Comparison of ENCODE assay signal across 8 mouse cellular contexts in the genomic region with DNA sequence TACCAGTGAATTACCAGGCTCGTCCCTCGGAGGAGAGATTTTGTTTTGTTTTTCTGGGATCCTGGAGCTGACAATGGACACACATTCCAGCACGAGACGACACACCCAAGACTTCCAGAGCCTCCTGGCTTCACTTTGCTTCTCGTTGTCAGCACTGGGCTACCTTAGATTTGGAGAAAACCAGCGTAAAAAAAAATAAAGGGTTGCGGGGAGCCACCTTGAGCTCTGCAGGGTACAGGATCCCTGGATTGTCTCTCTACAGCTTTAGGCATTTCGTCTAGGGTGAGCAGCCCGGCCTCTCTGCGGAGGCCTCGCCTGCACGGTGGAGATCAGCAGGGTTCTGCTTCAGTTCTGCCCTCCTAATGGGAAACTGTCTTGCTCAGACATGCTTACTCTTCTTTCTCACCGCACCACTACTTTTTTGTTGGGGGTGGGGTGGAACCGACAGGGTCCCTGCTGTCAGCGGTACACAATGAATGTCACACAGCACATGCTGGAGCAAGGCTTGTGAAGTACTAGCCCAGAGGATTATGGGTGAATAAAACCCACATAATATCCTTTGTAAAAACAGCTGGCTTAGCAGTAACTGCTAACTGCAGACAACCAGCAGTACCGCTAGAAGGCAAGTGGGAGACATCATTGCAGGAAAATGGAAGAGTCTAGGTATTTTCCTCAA.
DNase-seq lines count a peak whose midpoint lies in the region; ATAC-seq lines count a peak whose summit lies in the region.

No protein-coding gene starts in this region.

- peak; percentile 86 for ATAC-seq in activated CD4-positive, CD25-positive, alpha-beta regulatory T cell, adult 4 months
- ATAC-seq in megakaryocyte, adult 5-6 weeks (ENCODE audit: poor library complexity, severe bottlenecking), result peak; percentile 60

- intact Hi-C loops in gastrocnemius, postnatal 14 days (cut with DNase I; ENCODE audit: low total_unique reads), result loop anchor here (2.0 kb wide), 1 partner anchor 572 kb away; no protein-coding TSS in a partner anchor
- intact Hi-C loops in left cerebral cortex, postnatal 10 days (cut with DNase I), result loop anchor here (2.0 to 5.0 kb wide), 2 partner anchors 551 to 572 kb away; no protein-coding TSS in a partner anchor

- peak; percentile 84 for DNase-seq in embryo, embryonic 11 days
- DNase-seq in gastrocnemius, postnatal 14 days, result peak; percentile 60
- peak; percentile 65 for DNase-seq in induced T-regulatory cell, adult 2 months (ENCODE audit: low read depth)
- peak; percentile 50 to 59 for DNase-seq in left cerebral cortex, postnatal 10 days (ENCODE audit: extremely low spot score in 1 of 2, low spot score in 2 of 2)
- DNase-seq in right cerebral cortex, postnatal 25 days, result peak; percentile 41
- peak; percentile 48 for DNase-seq in yolk sac, embryonic 10.5 days (ENCODE audit: low spot score)

Comparison
In these comparisons a context has a peak if more than half of its experiments do, and no peak if none do; other contexts are left out.
1. Peak in every context shown above with its lines: DNase-seq and ATAC-seq.